ENCODE assay signal across 12 mouse cellular contexts in the genomic region with DNA sequence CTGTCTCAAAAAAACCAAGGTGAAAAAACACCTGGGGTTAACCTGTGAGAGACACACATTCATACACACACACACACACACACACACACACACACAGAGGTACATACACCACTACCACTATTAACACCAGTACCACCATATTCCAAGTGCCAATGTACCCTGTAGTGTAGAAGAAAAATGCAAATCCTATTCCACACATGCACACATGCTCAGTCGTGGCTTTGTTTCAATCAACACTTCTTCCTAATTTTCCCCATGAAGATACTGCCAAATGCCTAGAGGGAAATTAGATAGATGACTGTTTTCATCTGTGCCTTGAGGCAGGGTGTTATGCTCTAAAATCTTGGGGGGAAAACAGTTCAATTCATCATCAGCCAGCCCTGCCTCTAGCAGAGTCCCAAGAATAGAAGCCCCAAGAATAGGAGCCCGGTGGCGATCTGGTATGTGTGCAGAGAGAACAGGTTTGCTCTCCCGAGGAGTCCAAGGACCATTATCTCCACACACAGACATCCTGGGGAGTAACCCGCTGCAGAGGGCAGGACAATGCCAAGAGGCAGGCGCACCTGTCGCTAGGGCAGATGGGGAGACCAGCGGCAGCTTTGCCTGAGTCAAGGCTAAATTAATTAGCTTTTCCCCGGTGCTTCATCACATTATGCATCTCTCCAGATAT.
DNase-seq lines count a peak whose midpoint lies in the region; ATAC-seq and TF ChIP-seq lines count a peak whose summit lies in the region.
"Had no signal": no experiment of that assay in that cellular context is flagged by ENCODE, and none has a peak within 500 bp of the region (broad histone marks: within the 10 kb centered on the region; RNA-seq: fewer than 3 reads in every experiment).

No protein-coding gene starts in this region.

- no peaks in the 10 kb centered on the region for H3K27me3 ChIP-seq in neural tube, embryonic 12.5 days (replicated peaks)
- H3K27me3 ChIP-seq in neural tube, embryonic 15.5 days (replicated peaks), result no peaks in the 10 kb centered on the region
- H3K27me3 ChIP-seq in forebrain, embryonic 13.5 days, result no peaks in the 10 kb centered on the region
- H3K27me3 ChIP-seq in midbrain, postnatal 0 days (ENCODE audit: insufficient read depth, low read length), result no peaks in the 10 kb centered on the region
- H3K27me3 ChIP-seq: liver, embryonic 15.5 days had no signal

- no peak overlapping the region for H3K27ac ChIP-seq in neural tube, embryonic 12.5 days
- no peak overlapping the region for H3K27ac ChIP-seq in neural tube, embryonic 15.5 days (replicated peaks)
- peak overlapping the region; percentile 69 for H3K27ac ChIP-seq in forebrain, embryonic 13.5 days
- no peak overlapping the region for H3K27ac ChIP-seq in midbrain, postnatal 0 days (ENCODE audit: low read depth, low read length)
- H3K27ac ChIP-seq: limb, embryonic 10.5 days; liver, embryonic 15.5 days had no signal

- H3K36me3 ChIP-seq in neural tube, embryonic 12.5 days, result no peaks in the 10 kb centered on the region
- H3K36me3 ChIP-seq in neural tube, embryonic 15.5 days, result no peaks in the 10 kb centered on the region
- no peaks in the 10 kb centered on the region for H3K36me3 ChIP-seq in forebrain, embryonic 13.5 days (ENCODE audit: poor library complexity, severe bottlenecking)
- H3K36me3 ChIP-seq in midbrain, postnatal 0 days (ENCODE audit: insufficient read depth, low read length), result no peaks in the 10 kb centered on the region
- H3K36me3 ChIP-seq: limb, embryonic 10.5 days; liver, embryonic 15.5 days had no signal

- no peak overlapping the region for H3K4me3 ChIP-seq in neural tube, embryonic 12.5 days
- H3K4me3 ChIP-seq in neural tube, embryonic 15.5 days (replicated peaks), result no peak overlapping the region
- no peak overlapping the region for H3K4me3 ChIP-seq in forebrain, embryonic 13.5 days
- no peak overlapping the region for H3K4me3 ChIP-seq in midbrain, postnatal 0 days (ENCODE audit: low read depth, low read length)
- H3K4me3 ChIP-seq: erythroblast, embryonic 14.5 days; limb, embryonic 10.5 days; liver, embryonic 15.5 days had no signal

- peak; percentile 62 for ATAC-seq in frontal cortex, adult (ENCODE audit: low TSS enrichment)
- 0 out of 2 replicates have a peak, but pooled peaks have one; percentile 50 for ATAC-seq in neural tube, embryonic 12.5 days (ENCODE audit: low FRiP score, low read depth)
- ATAC-seq in neural tube, embryonic 15.5 days (ENCODE audit: low FRiP score), result no peak
- ATAC-seq in forebrain, embryonic 13.5 days, result peak; percentile 75
- ATAC-seq in midbrain, postnatal 0 days (ENCODE audit: low FRiP score), result no peak
- ATAC-seq: intestine, postnatal 0 days had no signal

- H3K4me1 ChIP-seq in neural tube, embryonic 12.5 days, result no peaks in the 10 kb centered on the region
- H3K4me1 ChIP-seq in neural tube, embryonic 15.5 days, result peaks cover 4% of the 10 kb centered on the region
- H3K4me1 ChIP-seq in forebrain, embryonic 13.5 days, result peaks cover 27% of the 10 kb centered on the region
- H3K4me1 ChIP-seq in midbrain, postnatal 0 days (ENCODE audit: insufficient read depth, low read length), result no peaks in the 10 kb centered on the region
- H3K4me1 ChIP-seq: limb, embryonic 10.5 days; liver, embryonic 15.5 days had no signal

- DNase-seq in frontal cortex, postnatal 25 days (ENCODE audit: low spot score in 2 of 2), result no peak
- DNase-seq in midbrain, postnatal 0 days (ENCODE audit: low spot score), result peak; percentile 73
- DNase-seq in ovary, postnatal 14 days (ENCODE audit: low spot score), result no peak
- no peak for DNase-seq in kidney, postnatal 14 days

- no peaks in the 10 kb centered on the region for H3K9me3 ChIP-seq in neural tube, embryonic 12.5 days
- no peaks in the 10 kb centered on the region for H3K9me3 ChIP-seq in neural tube, embryonic 15.5 days (replicated peaks)
- no peaks in the 10 kb centered on the region for H3K9me3 ChIP-seq in forebrain, embryonic 13.5 days (replicated peaks)
- no peaks in the 10 kb centered on the region for H3K9me3 ChIP-seq in midbrain, postnatal 0 days (ENCODE audit: low read length)
- H3K9me3 ChIP-seq: limb, embryonic 10.5 days; liver, embryonic 15.5 days had no signal

- no peak overlapping the region for H3K4me2 ChIP-seq in neural tube, embryonic 12.5 days (replicated peaks)
- H3K4me2 ChIP-seq in neural tube, embryonic 15.5 days, result no peak overlapping the region
- no peak overlapping the region for H3K4me2 ChIP-seq in forebrain, embryonic 13.5 days
- H3K4me2 ChIP-seq in midbrain, postnatal 0 days (ENCODE audit: low read depth, low read length, poor library complexity, severe bottlenecking), result no peak overlapping the region
- H3K4me2 ChIP-seq: liver, embryonic 15.5 days had no signal

- no peak for TF ChIP-seq CTCF in midbrain, postnatal 0 days (IDR thresholded peaks at IDR 0.05)

- no peak overlapping the region for H3K9ac ChIP-seq in neural tube, embryonic 12.5 days
- H3K9ac ChIP-seq in neural tube, embryonic 15.5 days (replicated peaks), result no peak overlapping the region
- H3K9ac ChIP-seq in forebrain, embryonic 13.5 days, result no peak overlapping the region
- no peak overlapping the region for H3K9ac ChIP-seq in midbrain, postnatal 0 days (replicated peaks; ENCODE audit: low read length, poor library complexity, severe bottlenecking)
- H3K9ac ChIP-seq: liver, embryonic 15.5 days had no signal

- 52% methylated on average over 9 of the region's 9 CpGs for WGBS in neural tube, embryonic 12.5 days
- 27% methylated on average over 9 of the region's 9 CpGs for WGBS in neural tube, embryonic 15.5 days
- WGBS in forebrain, embryonic 13.5 days, result 34% methylated on average over 9 of the region's 9 CpGs
- 36% methylated on average over 9 of the region's 9 CpGs for WGBS in midbrain, postnatal 0 days

Comparison
In these comparisons a context has a peak if more than half of its experiments do, and no peak if none do; other contexts are left out.
1. ATAC-seq: peak in frontal cortex, adult (single experiment), neural tube, embryonic 12.5 days (single experiment) and forebrain, embryonic 13.5 days (single experiment); none in neural tube, embryonic 15.5 days (single experiment) and midbrain, postnatal 0 days (single experiment).